Mouse (Mus musculus) neural tube, embryonic 14.5 days (tissue): ENCODE measurements around the gene Cep170b. TPM values are rescaled to one million over a fixed set of nuclear protein-coding genes. Genes with fewer than 3 reads are reported as not detected.

Source experiments
- ATAC-seq: fragments of 200-750 bp; cut with Nextera tagmentation; 2 replicates; pipeline ENCODE4 v1.8.0; 2017; ENCODE audit warnings: low read depth, mild to moderate bottlenecking, moderate TSS enrichment, moderate library complexity
- H3K27ac ChIP-seq: fragments of 300-500 bp; sonication (generic); 2 replicates; pipeline ENCODE4 v1.5.1; 2014; ENCODE audit warnings: low read depth, mild to moderate bottlenecking, control low read depth, low read length, moderate library complexity, mixed read lengths
- H3K27me3 ChIP-seq: fragments of 300-500 bp; sonication (generic); 2 replicates; pipeline ENCODE4 v1.6.1; 2014; ENCODE audit warnings: low read length; ENCODE audit not compliant: control insufficient read depth, insufficient read depth
- H3K36me3 ChIP-seq: fragments of 300-500 bp; sonication (generic); 2 replicates; pipeline ENCODE4 v1.6.1; 2014; ENCODE audit warnings: low read length, mixed read lengths; ENCODE audit not compliant: control insufficient read depth, insufficient read depth
- H3K4me1 ChIP-seq: fragments of 300-500 bp; sonication (generic); 2 replicates; pipeline ENCODE4 v1.6.1; 2014; ENCODE audit warnings: low read length; ENCODE audit not compliant: control insufficient read depth, insufficient read depth
- H3K4me2 ChIP-seq: fragments of 300-500 bp; sonication (generic); 2 replicates; pipeline ENCODE4 v1.6.1; 2014; ENCODE audit warnings: mild to moderate bottlenecking, low read depth, low read length, control low read depth
- H3K4me3 ChIP-seq: fragments of 300-500 bp; sonication (generic); 2 replicates; pipeline ENCODE4 v1.5.1; 2014; ENCODE audit warnings: low read depth, low read length, control low read depth, mixed read lengths
- H3K9ac ChIP-seq: fragments of 300-500 bp; sonication (generic); replicated peaks from 2 replicates; pipeline ENCODE4 v1.6.1; 2014; ENCODE audit warnings: low read depth, mild to moderate bottlenecking, control low read depth, low read length, mixed read lengths
- H3K9me3 ChIP-seq: fragments of 300-500 bp; sonication (generic); 2 replicates; pipeline ENCODE4 v1.6.1; 2016; ENCODE audit warnings: low read length; ENCODE audit not compliant: control insufficient read depth
- WGBS: fragments of 180-500 bp; shearing (Covaris S2); extraction: QIAGEN DNeasy Blood & Tissue Kit; methylation state at CpG from one replicate; pipeline ENCODE4 v1.1.7; 2014; 5-methylcytosine and 5-hydroxymethylcytosine counted together
- polyA plus RNA-seq: library from polyadenylated mRNA; unstranded; fragments of >200 nt; fragmentation: Nextera tagmentation; extraction: Ambion mirVana; gene quantifications from 2 replicates; pipeline ENCODE4 v1.2.1, GENCODE M21; 2014

The Cep170b gene
- polyA plus RNA-seq, 1 experiment from 2014 or later = 36.1 TPM

DNA sequence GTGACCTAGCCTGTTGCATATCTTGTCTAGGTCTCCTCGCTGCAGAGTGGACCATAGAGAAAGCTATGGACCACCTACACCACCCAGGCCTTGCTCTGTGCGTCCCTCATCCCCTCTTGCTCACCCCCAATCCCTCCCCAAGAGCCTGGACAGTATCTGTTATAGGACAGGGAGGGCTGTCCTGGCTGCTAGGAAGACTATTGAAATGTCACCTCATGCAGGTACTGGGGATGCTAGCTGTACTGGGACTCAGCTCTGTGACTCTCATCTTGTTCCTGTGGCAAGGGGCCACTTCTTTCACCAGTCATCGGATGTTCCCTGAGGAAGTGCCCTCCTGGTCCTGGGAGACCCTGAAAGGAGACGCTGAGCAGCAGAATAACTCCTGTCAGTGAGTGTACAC lies 42.9 kb downstream of the Cep170b start:
- Histone ChIP-seq H3K36me3 (no peaks in the 10 kb centered on the region), H3K4me3 (no peak overlapping the region), H3K4me2 (no peak overlapping the region), H3K27me3 (no peaks in the 10 kb centered on the region), H3K9me3 (no peaks in the 10 kb centered on the region), H3K27ac (no peak overlapping the region), H3K9ac (no peak overlapping the region), H3K4me1 (no peaks in the 10 kb centered on the region)
- no peak for ATAC-seq
- WGBS = 82% methylated on average over 4 of the region's 4 CpGs

DNA sequence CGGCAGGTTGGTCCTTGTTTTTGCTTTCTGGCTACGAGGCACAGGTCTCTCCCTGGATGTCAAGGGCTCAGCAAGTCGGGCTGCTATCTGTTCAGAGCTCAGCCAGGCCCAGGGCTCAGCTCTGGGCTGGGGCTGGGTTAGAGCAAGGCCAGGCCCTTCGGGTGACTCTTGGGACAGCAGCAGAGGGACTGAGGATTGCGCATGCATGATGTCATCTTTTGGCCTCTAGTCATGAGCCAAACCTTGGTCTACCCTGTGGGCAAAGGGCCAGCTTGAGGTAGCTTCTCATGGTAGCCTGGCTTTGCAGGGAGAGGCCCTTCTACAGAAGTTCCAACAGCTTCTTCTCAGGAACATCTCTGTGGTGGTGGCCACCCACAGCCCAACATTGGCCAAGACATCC lies 43.9 kb downstream of the Cep170b start:
- Histone ChIP-seq H3K9me3 (no peaks in the 10 kb centered on the region), H3K9ac (no peak overlapping the region), H3K27ac (no peak overlapping the region), H3K4me3 (no peak overlapping the region), H3K27me3 (no peaks in the 10 kb centered on the region), H3K36me3 (no peaks in the 10 kb centered on the region), H3K4me1 (no peaks in the 10 kb centered on the region), H3K4me2 (no peak overlapping the region)
- 80% methylated on average over 5 of the region's 5 CpGs for WGBS
- no peak for ATAC-seq

DNA sequence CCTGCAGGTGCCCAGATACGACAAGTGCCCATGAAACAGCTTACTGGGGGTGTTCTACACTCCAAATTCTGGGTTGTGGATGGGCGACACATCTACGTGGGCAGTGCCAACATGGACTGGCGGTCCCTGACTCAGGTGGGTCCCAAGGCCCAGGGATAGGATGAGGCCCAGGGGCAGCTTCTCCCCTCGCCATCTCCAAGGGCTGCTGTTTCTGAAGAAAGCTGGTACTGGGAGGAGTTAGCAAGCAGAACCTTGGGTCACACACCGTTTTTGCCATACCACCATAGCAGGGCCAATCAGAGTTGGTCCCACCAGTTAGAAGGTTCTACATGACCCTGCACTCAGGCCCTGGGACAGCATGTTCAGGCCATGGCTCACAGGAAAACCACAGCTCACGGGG lies 44.7 kb downstream of the Cep170b start:
- H3K27me3 ChIP-seq = no peaks in the 10 kb centered on the region
- no peak overlapping the region for H3K4me2 ChIP-seq
- no peak overlapping the region for H3K27ac ChIP-seq
- ATAC-seq = no peak
- H3K36me3 ChIP-seq = no peaks in the 10 kb centered on the region
- no peak overlapping the region for H3K4me3 ChIP-seq
- H3K9me3 ChIP-seq = no peaks in the 10 kb centered on the region
- H3K9ac ChIP-seq = no peak overlapping the region
- H3K4me1 ChIP-seq = no peaks in the 10 kb centered on the region
- 91% methylated on average over 7 of the region's 7 CpGs for WGBS

DNA sequence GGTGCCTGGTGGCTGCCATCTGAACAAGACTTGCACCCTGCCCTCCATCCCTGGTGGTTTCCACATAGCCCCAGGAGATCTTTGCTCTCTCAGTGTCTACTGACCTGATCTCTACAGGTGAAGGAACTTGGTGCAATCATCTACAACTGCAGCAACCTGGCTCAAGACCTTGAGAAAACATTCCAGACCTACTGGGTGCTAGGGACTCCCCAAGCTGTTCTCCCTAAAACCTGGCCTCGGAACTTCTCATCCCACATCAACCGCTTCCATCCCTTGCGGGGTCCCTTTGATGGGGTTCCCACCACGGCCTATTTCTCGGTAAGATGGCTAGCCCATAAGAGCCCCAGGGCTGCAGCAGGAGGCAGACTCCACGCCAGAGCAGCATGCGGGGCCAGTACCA lies 46.3 kb downstream of the Cep170b start:
- Histone ChIP-seq H3K36me3 (no peaks in the 10 kb centered on the region), H3K9me3 (no peaks in the 10 kb centered on the region), H3K9ac (no peak overlapping the region), H3K4me1 (no peaks in the 10 kb centered on the region), H3K27me3 (no peaks in the 10 kb centered on the region), H3K27ac (no peak overlapping the region), H3K4me2 (no peak overlapping the region), H3K4me3 (no peak overlapping the region)
- 90% methylated on average over 7 of the region's 7 CpGs for WGBS
- ATAC-seq = no peak

DNA sequence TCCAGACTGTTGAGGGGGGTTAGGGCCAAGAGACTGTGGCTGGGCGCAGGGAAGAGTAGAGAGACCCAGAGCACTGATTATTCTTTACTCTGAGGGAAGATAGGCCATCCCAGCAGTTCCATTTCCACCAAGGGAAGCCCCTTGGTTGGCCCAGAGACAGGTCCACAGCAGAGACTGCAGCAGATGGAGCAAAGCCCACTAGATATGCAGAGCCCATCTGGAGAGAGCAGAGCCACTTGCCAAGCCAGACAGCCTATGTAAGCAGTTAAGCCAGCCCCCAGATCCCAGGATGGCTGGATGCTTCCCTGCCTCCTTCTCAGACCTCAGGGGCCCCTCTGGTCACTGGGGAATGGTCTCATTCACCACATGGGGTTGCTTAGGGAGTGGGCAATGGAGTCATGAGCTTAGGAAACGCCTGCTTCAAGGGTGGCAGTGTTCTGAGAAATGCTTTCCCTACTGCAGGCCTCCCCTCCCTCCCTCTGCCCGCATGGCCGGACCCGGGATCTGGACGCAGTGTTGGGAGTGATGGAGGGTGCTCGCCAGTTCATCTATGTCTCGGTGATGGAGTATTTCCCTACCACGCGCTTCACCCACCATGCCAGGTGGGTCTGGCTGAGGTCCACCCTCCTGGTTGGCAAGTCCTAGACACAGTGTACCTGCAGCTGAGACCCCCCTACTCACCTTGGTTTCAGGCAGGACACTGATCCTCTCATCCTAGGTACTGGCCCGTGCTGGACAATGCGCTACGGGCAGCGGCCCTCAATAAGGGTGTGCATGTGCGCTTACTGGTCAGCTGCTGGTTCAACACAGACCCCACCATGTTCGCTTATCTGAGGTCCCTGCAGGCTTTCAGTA lies 47.0 kb downstream of the Cep170b start:
- WGBS = 92% methylated on average over 16 of the region's 16 CpGs
- ATAC-seq = no peak

DNA sequence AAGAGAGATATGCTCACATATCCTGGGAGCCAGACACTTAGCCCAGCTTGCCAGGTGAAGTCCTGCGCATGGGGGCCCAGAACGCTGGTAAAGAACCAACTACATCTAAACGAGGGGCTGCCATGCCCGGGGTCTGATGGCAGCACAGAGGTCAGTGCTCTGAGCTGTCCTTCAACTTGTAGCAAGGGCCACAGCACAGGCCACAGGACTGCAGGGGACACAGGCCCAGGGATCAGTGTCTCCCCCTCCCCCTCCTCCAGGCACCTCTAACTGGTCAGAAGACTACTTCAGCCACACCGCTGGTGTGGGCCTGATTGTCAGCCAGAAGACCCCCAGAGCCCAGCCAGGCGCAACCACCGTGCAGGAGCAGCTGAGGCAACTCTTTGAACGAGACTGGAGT lies 47.9 kb downstream of the Cep170b start:
- no peaks in the 10 kb centered on the region for H3K36me3 ChIP-seq
- no peak overlapping the region for H3K4me3 ChIP-seq
- no peaks in the 10 kb centered on the region for H3K4me1 ChIP-seq
- ATAC-seq = no peak
- no peaks in the 10 kb centered on the region for H3K9me3 ChIP-seq
- H3K9ac ChIP-seq = no peak overlapping the region
- no peak overlapping the region for H3K4me2 ChIP-seq
- no peaks in the 10 kb centered on the region for H3K27me3 ChIP-seq
- H3K27ac ChIP-seq = no peak overlapping the region
- 94% methylated on average over 8 of the region's 8 CpGs for WGBS

More for the DNA sequence above, 47.0 kb downstream of the Cep170b start:
- H3K4me2 ChIP-seq = no peak overlapping the region
- H3K9ac ChIP-seq = no peak overlapping the region
- H3K4me1 ChIP-seq = no peaks in the 10 kb centered on the region
- no peaks in the 10 kb centered on the region for H3K9me3 ChIP-seq
- no peaks in the 10 kb centered on the region for H3K36me3 ChIP-seq
- H3K27ac ChIP-seq = no peak overlapping the region
- no peak overlapping the region for H3K4me3 ChIP-seq
- H3K27me3 ChIP-seq = no peaks in the 10 kb centered on the region

DNA sequence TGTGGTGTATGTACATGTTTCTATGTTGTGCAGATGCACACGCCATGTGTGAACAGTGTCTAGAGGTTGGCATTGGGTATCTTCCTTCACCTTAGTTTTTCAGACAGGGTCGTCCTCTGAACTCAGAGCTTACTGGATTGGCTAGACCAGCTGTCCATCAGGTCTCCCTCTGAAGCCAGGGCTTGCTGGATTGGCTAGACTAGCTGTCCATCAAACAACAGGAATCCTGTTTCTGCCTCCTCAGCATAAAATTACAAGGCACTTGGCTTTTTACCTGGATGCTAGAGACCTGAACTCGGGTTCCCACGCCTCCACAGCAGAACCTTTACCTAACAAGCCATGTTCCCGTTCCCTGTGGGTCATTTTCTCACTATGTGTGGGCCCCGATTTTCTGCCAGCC lies 48.8 kb downstream of the Cep170b start:
- H3K27ac ChIP-seq = no peak overlapping the region
- no peak for ATAC-seq
- 90% methylated on average over 6 of the region's 6 CpGs for WGBS

DNA sequence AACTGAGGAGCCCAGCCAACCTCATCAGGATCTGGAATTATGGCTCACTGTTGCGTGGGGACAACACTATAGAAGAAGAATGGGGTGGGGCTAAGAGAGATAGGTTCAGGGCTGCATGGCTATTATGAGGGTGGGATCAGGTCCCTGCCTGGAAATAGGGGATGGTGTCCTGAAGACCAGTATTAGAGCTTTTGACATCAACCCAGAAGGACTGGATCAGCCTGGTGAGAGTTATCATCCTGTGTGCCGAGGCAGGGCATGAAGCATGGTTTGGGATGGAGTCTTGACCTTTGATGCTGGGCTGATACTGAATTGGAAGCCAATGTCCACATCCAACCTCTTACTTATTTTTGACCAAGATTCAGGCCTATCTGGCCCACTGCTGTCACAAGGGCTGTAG lies 49.5 kb downstream of the Cep170b start:
- no peak for ATAC-seq

More for the DNA sequence above, 48.8 kb downstream of the Cep170b start:
- no peaks in the 10 kb centered on the region for H3K9me3 ChIP-seq
- H3K4me3 ChIP-seq = no peak overlapping the region
- no peak overlapping the region for H3K9ac ChIP-seq
- no peaks in the 10 kb centered on the region for H3K27me3 ChIP-seq
- H3K4me2 ChIP-seq = no peak overlapping the region
- no peaks in the 10 kb centered on the region for H3K4me1 ChIP-seq
- H3K36me3 ChIP-seq = no peaks in the 10 kb centered on the region

DNA sequence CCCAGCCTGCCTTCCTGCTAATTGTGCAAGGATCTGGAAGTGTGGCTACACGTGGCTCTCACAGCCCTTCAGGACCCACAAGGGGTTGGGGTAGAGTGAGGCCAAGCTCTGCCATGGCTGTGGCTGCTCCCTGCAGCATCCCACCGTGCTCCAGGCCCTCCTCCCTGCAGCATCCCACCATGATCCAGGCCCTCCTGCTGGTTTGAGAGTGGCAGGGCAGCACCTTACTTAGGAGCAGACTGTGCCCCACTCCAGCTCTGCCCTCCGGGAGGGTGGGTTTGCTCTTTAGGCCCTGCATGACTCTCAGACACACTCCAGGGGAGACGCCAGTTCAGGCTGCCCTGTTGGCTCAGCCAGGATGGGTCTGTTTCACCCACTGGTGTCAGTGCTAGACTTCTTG lies 50.1 kb downstream of the Cep170b start:
- Histone ChIP-seq H3K4me3 (no peak overlapping the region), H3K9me3 (peaks cover 2% of the 10 kb centered on the region; the same call in 1 of the 2 replicates), H3K27ac (no peak overlapping the region), H3K4me2 (no peak overlapping the region), H3K9ac (no peak overlapping the region), H3K27me3 (no peaks in the 10 kb centered on the region), H3K36me3 (no peaks in the 10 kb centered on the region), H3K4me1 (no peaks in the 10 kb centered on the region)
- ATAC-seq = no peak
- WGBS = 73% methylated on average over 4 of the region's 4 CpGs

More for the DNA sequence above, 49.5 kb downstream of the Cep170b start:
- no peak overlapping the region for H3K27ac ChIP-seq
- no peaks in the 10 kb centered on the region for H3K36me3 ChIP-seq
- no peaks in the 10 kb centered on the region for H3K27me3 ChIP-seq
- WGBS = 71% methylated on average over 2 of the region's 2 CpGs
- H3K4me1 ChIP-seq = no peaks in the 10 kb centered on the region
- no peak overlapping the region for H3K4me2 ChIP-seq
- H3K9ac ChIP-seq = no peak overlapping the region
- H3K9me3 ChIP-seq = no peaks in the 10 kb centered on the region
- no peak overlapping the region for H3K4me3 ChIP-seq
